Mouse (Mus musculus) lung, postnatal 0 days (tissue): ENCODE measurements around the gene Slc26a3.

Experiments used
- CTCF ChIP-seq: IDR thresholded peaks from 2 replicates; pipeline ENCODE4 v1.5.1; 2016; ENCODE audit warnings: antibody characterized with exemption, mild to moderate bottlenecking
- EP300 ChIP-seq: IDR thresholded peaks from 2 replicates; pipeline ENCODE4 v1.6.1; 2016; ENCODE audit warnings: antibody characterized with exemption, mild to moderate bottlenecking, control low read depth

- no peak for TF ChIP-seq EP300
- TF ChIP-seq CTCF = no peak
Observed at GRCm38 (mm10) chr12:31456271-31456670, 65.6 kb downstream of the Slc26a3 start.
